Mouse (Mus musculus) myocyte (in vitro differentiated cells): ENCODE results near the gene Thumpd2.

Experiments used
- CEBPB ChIP-seq: IDR thresholded peaks from 2 replicates; pipeline ENCODE4 v1.6.1; 2011; ENCODE audit warnings: mild to moderate bottlenecking, moderate library complexity; ENCODE audit not compliant: poor library complexity, insufficient read depth, severe bottlenecking
- MYOG ChIP-seq, 3 experiments: IDR thresholded peaks; one replicate each; pipeline ENCODE4 v1.6.1; 2011; ENCODE audit warnings: control low read depth in 2 of 3, low read depth in 2 of 3, mild to moderate bottlenecking in 2 of 3; ENCODE audit not compliant: insufficient read length in 2 of 3, control insufficient read depth in 1 of 3, insufficient read depth in 1 of 3
- POLR2A ChIP-seq: IDR thresholded peaks from one replicate; pipeline ENCODE4 v1.6.1; 2011; ENCODE audit warnings: low read depth, mild to moderate bottlenecking, control low read depth, moderate library complexity; ENCODE audit not compliant: insufficient read length

GRCm38 (mm10) chr17:80980096-80980495 is 84.8 kb downstream of the Thumpd2 start:
- no peak for TF ChIP-seq POLR2A
- TF ChIP-seq CEBPB: no peak
- no peak for TF ChIP-seq MYOG (IDR thresholded peaks at IDR 0.05; ENCODE audit: control insufficient read depth in 1 of 3, insufficient read depth in 1 of 3, insufficient read length in 2 of 3, low read depth in 2 of 3)
